In genomic region chr12:86918361-86918967, GRCm38 (mm10) we compare ENCODE assay signal across 8 mouse cellular contexts. TPM values are rescaled to one million over a fixed set of nuclear protein-coding genes. Genes with fewer than 3 reads are reported as not detected.
A peak's percentile ranks its signal among the peaks of the same experiment; 100 is the strongest.
DNase-seq lines count a peak whose midpoint lies in the region; ATAC-seq and TF ChIP-seq lines count a peak whose summit lies in the region.

No protein-coding gene starts in this region.

- 29% methylated on average over 11 of the region's 11 CpGs for WGBS in heart, embryonic 12.5 days
- WGBS in midbrain, embryonic 11.5 days = 22% methylated on average over 11 of the region's 11 CpGs

- peak overlapping the region; percentile 26; the same call in 1 of the 2 replicates for H3K9ac ChIP-seq in heart, embryonic 12.5 days
- H3K9ac ChIP-seq in midbrain, embryonic 11.5 days (ENCODE audit: low read length) = peak overlapping the region; percentile 20; the same call in 1 of the 2 replicates

- peak overlapping the region; percentile 19; the same call in 1 of the 2 replicates for H3K27ac ChIP-seq in layer of hippocampus, adult 2 months
- H3K27ac ChIP-seq in heart, embryonic 12.5 days (ENCODE audit: poor library complexity, severe bottlenecking) = no peak overlapping the region
- H3K27ac ChIP-seq in midbrain, embryonic 11.5 days (ENCODE audit: low read depth, low read length) = peak overlapping the region; percentile 41

- no peak for DNase-seq in layer of hippocampus, adult 2 months (ENCODE audit: low spot score in 2 of 2)
- DNase-seq in layer of hippocampus, postnatal 25 days (ENCODE audit: extremely low spot score in 1 of 2, low spot score in 1 of 2) = no peak
- peak; percentile 69 for DNase-seq in kidney, postnatal 14 days
- DNase-seq in midbrain, embryonic 11.5 days (ENCODE audit: low spot score, missing footprints) = no peak
- no peak for DNase-seq in right cerebral cortex, adult 18-20 months
- DNase-seq in right cerebral cortex, postnatal 14 days = no peak
- DNase-seq in right cerebral cortex, postnatal 25 days = no peak

- peak; percentile 46; the same call in 1 of the 2 replicates for ATAC-seq in heart, embryonic 12.5 days (ENCODE audit: insufficient number of reproducible peaks, low FRiP score)
- ATAC-seq in midbrain, embryonic 11.5 days (ENCODE audit: low FRiP score) = peak; percentile 63

- peak overlapping the region; percentile 5; the same call in 1 of the 2 replicates for H3K4me2 ChIP-seq in heart, embryonic 12.5 days
- H3K4me2 ChIP-seq in midbrain, embryonic 11.5 days = no peak overlapping the region

- H3K27me3 ChIP-seq in heart, embryonic 12.5 days (replicated peaks) = no peaks in the 10 kb centered on the region
- peaks cover 5% of the 10 kb centered on the region; the same call in 1 of the 2 replicates for H3K27me3 ChIP-seq in midbrain, embryonic 11.5 days (ENCODE audit: control insufficient read depth, insufficient read depth, low read length)

- H3K4me3 ChIP-seq in layer of hippocampus, adult 2 months = no peak overlapping the region
- H3K4me3 ChIP-seq in heart, embryonic 12.5 days = no peak overlapping the region
- no peak overlapping the region for H3K4me3 ChIP-seq in midbrain, embryonic 11.5 days (ENCODE audit: low read depth, low read length)

- H3K36me3 ChIP-seq in heart, embryonic 12.5 days = no peaks in the 10 kb centered on the region
- H3K36me3 ChIP-seq in midbrain, embryonic 11.5 days (ENCODE audit: control insufficient read depth, insufficient read depth, low read length) = no peaks in the 10 kb centered on the region

- H3K9me3 ChIP-seq in heart, embryonic 12.5 days (replicated peaks) = no peaks in the 10 kb centered on the region
- H3K9me3 ChIP-seq in midbrain, embryonic 11.5 days (ENCODE audit: control insufficient read depth, low read length) = no peaks in the 10 kb centered on the region

- no peak for TF ChIP-seq CTCF in layer of hippocampus, adult 2 months (conservative IDR thresholded peaks at IDR 0.05)

- H3K4me1 ChIP-seq in heart, embryonic 12.5 days (replicated peaks) = peaks cover 26% of the 10 kb centered on the region
- peaks cover 13% of the 10 kb centered on the region for H3K4me1 ChIP-seq in midbrain, embryonic 11.5 days (ENCODE audit: control insufficient read depth, insufficient read depth, low read length)

RNA-seq across cellular contexts. Expression of gene Cipc, which starts 28.4 kb away (rescaled TPM):
- total RNA-seq in layer of hippocampus, adult 2 months (2021) = 10 to 100 TPM; 73.4 to 83.6 TPM
- total RNA-seq in layer of hippocampus, postnatal 25 days (2021) = 10 to 100 TPM; 62.0 to 74.2 TPM
- polyA plus RNA-seq in heart, embryonic 12.5 days (2016; fragmentation: Nextera tagmentation; extraction: Ambion mirVana) = 28.9 and 29.3 TPM in 2 replicates
- polyA plus RNA-seq in midbrain, embryonic 11.5 days (2014; fragmentation: Nextera tagmentation; extraction: Ambion mirVana) = 37.9 and 38.4 TPM in 2 replicates

RNA-seq across cellular contexts. Expression of gene Irf2bpl, which starts 33.9 kb away (rescaled TPM):
- 10 to 100 TPM; 69.8 to 70.2 TPM for total RNA-seq in layer of hippocampus, adult 2 months (2021)
- total RNA-seq in layer of hippocampus, postnatal 25 days (2021) = 10 to 100 TPM; 68.0 to 70.8 TPM
- polyA plus RNA-seq in heart, embryonic 12.5 days (2016; fragmentation: Nextera tagmentation; extraction: Ambion mirVana) = 57.8 and 59.5 TPM in 2 replicates
- 24.4 and 26.4 TPM in 2 replicates for polyA plus RNA-seq in midbrain, embryonic 11.5 days (2014; fragmentation: Nextera tagmentation; extraction: Ambion mirVana)
